Mouse (Mus musculus): ENCODE measurements around the gene Tmem242.

Tmem242 gene

DNA sequence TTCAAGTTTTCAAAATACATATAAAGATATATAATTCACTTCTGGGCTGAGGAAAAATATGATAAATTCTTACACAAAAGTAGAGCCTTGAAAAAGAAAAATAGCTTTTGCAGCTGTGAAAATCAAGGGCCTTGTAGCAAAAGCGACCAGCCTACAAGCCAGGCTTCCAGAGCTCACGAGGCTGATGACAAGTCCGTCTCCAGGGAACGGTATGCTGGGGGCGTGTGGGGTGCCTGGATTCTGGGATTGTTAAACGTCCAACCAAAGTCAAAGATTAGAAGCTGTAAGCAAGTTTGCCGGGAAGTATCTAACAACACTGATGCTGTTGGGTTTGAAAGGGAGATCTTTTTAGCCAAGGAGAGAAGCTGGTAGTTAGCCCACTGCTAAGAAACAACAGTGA is 68.5 kb downstream of the Tmem242 start:
- DNase-seq = no peak

DNA sequence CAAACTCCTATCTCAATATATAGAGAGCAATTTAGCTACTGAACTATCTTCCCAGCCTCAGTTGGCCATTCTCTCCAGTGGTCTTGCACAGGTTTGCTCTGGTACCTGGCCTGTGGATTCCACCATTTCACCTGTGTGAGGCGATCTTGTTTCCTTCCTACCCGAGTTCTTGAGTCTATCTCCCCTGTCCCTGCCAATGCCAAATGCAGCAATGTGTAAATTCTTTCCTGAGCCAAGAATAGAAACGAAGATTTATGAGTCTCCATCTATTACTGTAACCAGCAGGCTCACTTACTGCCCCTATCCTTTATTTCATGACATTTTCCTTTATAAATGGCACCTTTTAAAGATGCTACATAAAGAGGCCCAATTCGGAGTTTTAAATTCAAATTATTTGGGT is 69.0 kb downstream of the Tmem242 start:
- DNase-seq = no peak

DNA sequence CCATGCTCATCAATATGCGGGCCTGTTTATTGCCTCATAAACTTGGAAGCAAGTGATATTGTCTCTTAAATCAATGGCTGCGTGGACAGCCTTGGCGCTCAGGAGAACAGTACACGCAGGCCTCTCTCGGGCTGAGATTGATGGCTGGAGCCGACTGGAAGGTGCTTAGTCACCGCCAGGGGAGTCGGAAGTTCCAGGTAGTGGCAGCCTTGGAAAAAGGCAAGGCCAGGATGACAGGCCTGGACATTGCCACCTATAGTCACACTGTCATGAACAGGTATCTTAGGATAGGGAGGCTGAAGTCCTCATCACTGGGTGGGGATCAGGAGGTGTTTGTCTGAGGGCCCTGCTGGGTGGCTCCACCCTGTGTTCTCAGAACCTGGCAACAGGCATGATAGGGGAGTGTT is 74.1 kb downstream of the Tmem242 start:
- no peak for DNase-seq

Data from right cerebral cortex, postnatal 4 days (tissue).